Mouse (Mus musculus) E14TG2a.4 (cell line): ENCODE measurements around the gene Col1a1.

ENCODE experiments used
- H3K27me3 ChIP-seq: 2 replicates; pipeline ENCODE4 v1.6.1; 2014; ENCODE audit warnings: low read length, control low read depth; ENCODE audit not compliant: insufficient read depth
- H3K36me3 ChIP-seq: 2 replicates; pipeline ENCODE4 v1.6.1; 2014; ENCODE audit warnings: low read length, control low read depth; ENCODE audit not compliant: insufficient read depth
- H3K4me1 ChIP-seq: replicated peaks from 2 replicates; pipeline ENCODE4 v1.6.1; 2014; ENCODE audit warnings: low read depth, low read length, control low read depth
- H3K4me3 ChIP-seq: replicated peaks from 2 replicates; pipeline ENCODE4 v1.5.1; 2014; ENCODE audit warnings: mild to moderate bottlenecking, low read length
- H3K9me3 ChIP-seq: 2 replicates; pipeline ENCODE4 v1.6.1; 2014; ENCODE audit warnings: low read length, control low read depth
- CTCF ChIP-seq: conservative IDR thresholded peaks from 2 replicates; pipeline ENCODE4 v1.5.1; 2014; ENCODE audit warnings: low read length
- NANOG ChIP-seq: IDR thresholded peaks from 2 replicates; pipeline ENCODE4 v1.6.1; 2014; ENCODE audit warnings: borderline replicate concordance, low read length, mixed read lengths
- POU5F1 ChIP-seq: IDR thresholded peaks from 2 replicates; pipeline ENCODE4 v1.6.1; 2014; ENCODE audit warnings: low read length, borderline replicate concordance

Col1a1 gene

GRCm38 (mm10) chr11:94973313-94973712 lies 37.3 kb downstream of the Col1a1 start:
- H3K27me3 ChIP-seq = peaks cover 40% of the 10 kb centered on the region
- H3K4me3 ChIP-seq = no peak overlapping the region
- peaks cover 15% of the 10 kb centered on the region for H3K4me1 ChIP-seq
- H3K9me3 ChIP-seq = no peaks in the 10 kb centered on the region
- H3K36me3 ChIP-seq = no peaks in the 10 kb centered on the region
- TF ChIP-seq NANOG (no peak), POU5F1 (no peak), CTCF (no peak)

- no peaks in the 10 kb centered on the region for H3K9me3 ChIP-seq
- peaks cover 27% of the 10 kb centered on the region for H3K27me3 ChIP-seq
- no peaks in the 10 kb centered on the region for H3K36me3 ChIP-seq
- H3K4me3 ChIP-seq = no peak overlapping the region
- TF ChIP-seq POU5F1 = no peak
- no peak for TF ChIP-seq NANOG
- TF ChIP-seq CTCF = no peak
- H3K4me1 ChIP-seq = peaks cover 27% of the 10 kb centered on the region
Observed at GRCm38 (mm10) chr11:94974951-94975350, 38.9 kb downstream of the Col1a1 start.

- no peaks in the 10 kb centered on the region for H3K9me3 ChIP-seq
- TF ChIP-seq CTCF (no peak), NANOG (no peak), POU5F1 (no peak)
- no peak within 1 kb of the TSS for H3K4me3 ChIP-seq
- H3K4me1 ChIP-seq = peaks cover 19% of the 10 kb centered on the region
- H3K36me3 ChIP-seq = no peaks in the 10 kb centered on the region
- peaks cover 20% of the 10 kb centered on the region for H3K27me3 ChIP-seq
Observed at GRCm38 (mm10) chr11:94976199-94976598, 40.2 kb downstream of the Col1a1 start, which contains the start of gene Sgca. Sgca (minus strand) TSS chr11:94976327.

GRCm38 (mm10) chr11:94978178-94978915 lies 42.3 kb downstream of the Col1a1 start:
- Histone ChIP-seq H3K36me3 (no peaks in the 10 kb centered on the region), H3K9me3 (no peaks in the 10 kb centered on the region), H3K4me3 (0 out of 2 replicates have a peak overlapping the region, but pooled peaks have one; percentile 13), H3K4me1 (peaks cover 13% of the 10 kb centered on the region), H3K27me3 (peaks cover 4% of the 10 kb centered on the region; the same call in 1 of the 2 replicates)
- TF ChIP-seq NANOG (no peak), CTCF (no peak), POU5F1 (no peak)

- Histone ChIP-seq H3K27me3 (peaks cover 4% of the 10 kb centered on the region; the same call in 1 of the 2 replicates), H3K4me3 (peak overlapping the region; percentile 39; the same call in 1 of the 2 replicates), H3K36me3 (no peaks in the 10 kb centered on the region), H3K9me3 (no peaks in the 10 kb centered on the region), H3K4me1 (peaks cover 13% of the 10 kb centered on the region)
- TF ChIP-seq CTCF = peak; percentile 86
- no peak for TF ChIP-seq POU5F1
- TF ChIP-seq NANOG = no peak
Observed at GRCm38 (mm10) chr11:94978947-94979346, 42.9 kb downstream of the Col1a1 start.

DNA sequence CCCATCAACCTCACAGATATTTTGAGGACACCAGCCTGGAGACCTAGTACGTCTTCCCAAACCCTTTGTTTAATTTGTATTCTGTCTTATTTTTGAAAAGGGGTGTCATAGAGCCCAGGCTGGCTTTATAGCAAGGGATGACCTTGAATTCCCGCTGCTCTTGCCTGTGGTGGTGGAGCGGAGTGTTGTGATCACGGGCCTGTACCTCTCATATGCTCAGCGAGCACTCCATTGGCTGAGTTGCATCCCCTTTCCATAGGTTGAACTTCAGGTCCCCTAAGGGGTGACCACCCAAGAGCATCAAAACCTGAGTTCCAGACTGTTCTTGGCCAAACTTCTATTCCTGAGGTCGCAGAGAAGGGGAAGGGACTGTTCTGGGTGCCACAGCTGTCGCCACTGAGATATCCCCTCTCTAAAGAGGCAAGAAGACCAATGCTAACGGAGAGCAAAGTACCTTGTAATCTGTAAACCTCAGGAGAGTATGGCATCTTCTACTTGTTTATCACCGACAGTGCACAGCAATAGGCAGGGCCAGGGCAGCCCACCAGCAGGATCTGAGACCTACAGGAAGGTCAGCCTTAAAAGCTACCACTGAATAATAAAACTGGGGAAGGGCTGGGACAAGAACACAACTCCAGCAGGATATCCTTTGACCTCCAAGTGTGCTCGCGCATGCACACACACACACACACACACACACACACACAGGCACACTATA lies 43.6 kb downstream of the Col1a1 start:
- Histone ChIP-seq H3K4me1 (peaks cover 13% of the 10 kb centered on the region), H3K9me3 (no peaks in the 10 kb centered on the region), H3K4me3 (peak overlapping the region; percentile 39; the same call in 1 of the 2 replicates), H3K36me3 (no peaks in the 10 kb centered on the region), H3K27me3 (peaks cover 4% of the 10 kb centered on the region; the same call in 1 of the 2 replicates)
- TF ChIP-seq NANOG (no peak), CTCF (no peak), POU5F1 (no peak)

DNA sequence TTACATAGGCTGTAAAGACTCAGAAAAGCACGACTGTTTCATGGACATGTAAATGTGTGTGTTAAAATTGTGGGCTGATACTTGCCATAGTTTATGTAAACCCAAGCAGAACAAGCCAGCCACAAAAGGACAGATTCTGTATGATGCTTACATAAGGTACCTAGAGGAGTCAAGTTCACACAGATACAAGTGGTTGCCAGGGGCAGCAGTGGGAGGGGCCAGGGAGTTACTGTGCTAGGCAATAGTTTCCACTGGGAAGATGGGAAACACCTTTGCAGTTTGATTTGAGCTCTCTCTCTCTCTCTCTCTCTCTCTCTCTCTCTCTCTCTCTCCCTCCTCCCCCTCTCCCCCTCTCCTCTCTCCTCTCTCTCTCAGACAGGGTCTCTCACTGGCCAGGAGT lies 49.1 kb downstream of the Col1a1 start:
- TF ChIP-seq CTCF (no peak), POU5F1 (no peak), NANOG (no peak)
- Histone ChIP-seq H3K4me1 (peaks cover 49% of the 10 kb centered on the region), H3K9me3 (no peaks in the 10 kb centered on the region), H3K4me3 (no peak overlapping the region), H3K36me3 (no peaks in the 10 kb centered on the region), H3K27me3 (no peaks in the 10 kb centered on the region)

DNA sequence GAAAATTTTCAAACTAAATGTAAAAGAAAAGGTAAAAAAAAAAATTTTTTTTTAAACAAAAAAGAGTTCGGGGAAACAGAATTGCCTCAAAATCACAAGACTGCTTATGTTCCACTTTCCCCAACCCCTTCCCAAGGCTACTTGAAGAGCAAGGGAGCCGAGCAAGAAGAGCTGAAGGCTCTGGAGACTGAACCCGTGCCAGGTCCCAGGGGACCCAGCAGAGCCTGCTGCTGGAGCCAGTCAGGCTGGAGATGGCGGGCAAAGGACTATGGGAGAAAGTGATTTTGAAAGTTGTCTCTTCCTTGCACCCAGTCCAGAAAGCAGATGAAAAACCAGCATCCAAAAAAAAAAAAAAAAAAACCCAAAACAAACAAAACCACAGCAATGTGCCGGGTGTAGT lies 49.8 kb downstream of the Col1a1 start:
- no peak for TF ChIP-seq POU5F1
- TF ChIP-seq CTCF = no peak
- TF ChIP-seq NANOG = no peak
- Histone ChIP-seq H3K36me3 (no peaks in the 10 kb centered on the region), H3K4me3 (no peak overlapping the region), H3K9me3 (no peaks in the 10 kb centered on the region), H3K27me3 (no peaks in the 10 kb centered on the region), H3K4me1 (peaks cover 54% of the 10 kb centered on the region)
